Mouse (Mus musculus) lung, adult 2 months (tissue): ENCODE measurements around the gene Zfp619. TPM values are rescaled to one million over a fixed set of nuclear protein-coding genes. Genes with fewer than 3 reads are reported as not detected.
"Not testable (repeated sequence)": the region's sequence is repeated elsewhere in the genome, so short reads cannot be mapped to it uniquely, and the experiment has no call there.

Experiments
- DNase-seq: peaks from one replicate; pipeline ENCODE4 v3.0.0; 2022
- H3K4me1 ChIP-seq: fragments of 200-500 bp; 2 replicates; pipeline ENCODE4 v1.6.1; 2011; ENCODE audit warnings: low read length; ENCODE audit not compliant: control insufficient read depth, insufficient read depth
- H3K4me3 ChIP-seq: fragments of 200-500 bp; replicated peaks from 2 replicates; pipeline ENCODE3; 2011; ENCODE audit warnings: low read depth, mild to moderate bottlenecking, control low read depth, low read length; ENCODE audit errors: extremely low read depth
- CTCF ChIP-seq: fragments of 200-500 bp; IDR thresholded peaks from 2 replicates; pipeline ENCODE4 v1.5.1; 2011; ENCODE audit warnings: mild to moderate bottlenecking, low read length, control low read depth; ENCODE audit not compliant: insufficient read depth
- POLR2A ChIP-seq: fragments of 200-500 bp; IDR thresholded peaks from 2 replicates; pipeline ENCODE4 v1.6.1; 2011; ENCODE audit warnings: low read depth, mild to moderate bottlenecking, control low read depth, low read length, borderline replicate concordance; ENCODE audit errors: extremely low read depth
- WGBS: fragments of 180-500 bp; shearing (Covaris S2); methylation state at CpG from one replicate; pipeline ENCODE4 v1.1.7; 2018; 5-methylcytosine and 5-hydroxymethylcytosine counted together
- polyA plus RNA-seq: library from polyadenylated mRNA; depleted of rRNA; stranded (reverse); fragments of >200 nt; gene quantifications from 2 replicates; pipeline ENCODE4 v1.2.3, GENCODE M21; 2012

The Zfp619 gene
- polyA plus RNA-seq, 1 experiment: 0.56 TPM

- H3K4me1 ChIP-seq: peaks cover 6% of the 10 kb centered on the region
- peak overlapping the region; percentile 87 for H3K4me3 ChIP-seq
- peak; percentile 79 for DNase-seq
- TF ChIP-seq POLR2A: peak; percentile 93; the same call in 1 of the 2 replicates
- TF ChIP-seq CTCF: peak; percentile 58
- WGBS: under 1% methylated on average over 43 of the region's 43 CpGs
Observed at GRCm38 (mm10) chr7:39544242-39545111, 26.9 kb downstream of the Zfp619 start.

GRCm38 (mm10) chr7:39545134-39545533 lies 27.6 kb downstream of the Zfp619 start:
- Histone ChIP-seq H3K4me1 (peaks cover 8% of the 10 kb centered on the region), H3K4me3 (peak overlapping the region; percentile 87)
- TF ChIP-seq POLR2A (no peak), CTCF (no peak)
- DNase-seq: no peak
- WGBS: 11% methylated on average over 10 of the region's 10 CpGs

- peak; percentile 59 for DNase-seq
- peaks cover 8% of the 10 kb centered on the region for H3K4me1 ChIP-seq
- no peak overlapping the region for H3K4me3 ChIP-seq
- TF ChIP-seq POLR2A (no peak), CTCF (no peak)
- 30% methylated on average over 2 of the region's 2 CpGs for WGBS
Observed at GRCm38 (mm10) chr7:39549336-39549735, 31.8 kb downstream of the Zfp619 start.

GRCm38 (mm10) chr7:39551976-39552891 lies 34.7 kb downstream of the Zfp619 start:
- Histone ChIP-seq H3K4me3 (peak overlapping the region; percentile 71), H3K4me1 (peaks cover 8% of the 10 kb centered on the region)
- TF ChIP-seq CTCF (no peak), POLR2A (peak; percentile 63; the same call in 1 of the 2 replicates)
- peak; percentile 96 for DNase-seq
- WGBS: 3% methylated on average over 52 of the region's 52 CpGs

GRCm38 (mm10) chr7:39552993-39553392 lies 35.4 kb downstream of the Zfp619 start:
- DNase-seq: no peak
- TF ChIP-seq POLR2A (no peak), CTCF (no peak)
- WGBS: 2% methylated on average over 5 of the region's 5 CpGs
- H3K4me3 ChIP-seq: peak overlapping the region; percentile 35
- H3K4me1 ChIP-seq: peaks cover 8% of the 10 kb centered on the region

- 63% methylated on average over 4 of the region's 4 CpGs for WGBS
- DNase-seq: no peak
- Histone ChIP-seq H3K4me1 (peaks cover 8% of the 10 kb centered on the region), H3K4me3 (no peak overlapping the region)
- TF ChIP-seq CTCF (no peak), POLR2A (no peak)
Observed at GRCm38 (mm10) chr7:39553871-39554270, 36.3 kb downstream of the Zfp619 start.

GRCm38 (mm10) chr7:39580066-39580465 lies 62.5 kb downstream of the Zfp619 start:
- no peak overlapping the region for H3K4me3 ChIP-seq
- no peaks in the 10 kb centered on the region for H3K4me1 ChIP-seq
- TF ChIP-seq POLR2A (no peak), CTCF (no peak)
- no peak for DNase-seq
- 66% methylated on average over 2 of the region's 2 CpGs for WGBS

GRCm38 (mm10) chr7:39580601-39581000 lies 63.0 kb downstream of the Zfp619 start:
- H3K4me3 ChIP-seq: no peak overlapping the region
- TF ChIP-seq POLR2A (no peak), CTCF (no peak)
- WGBS: 73% methylated on average over 2 of the region's 2 CpGs
- DNase-seq: no peak
- no peaks in the 10 kb centered on the region for H3K4me1 ChIP-seq

GRCm38 (mm10) chr7:39586834-39587233 lies 69.3 kb downstream of the Zfp619 start:
- WGBS: 88% methylated on average over 6 of the region's 6 CpGs
- not testable (repeated sequence) for DNase-seq, H3K4me3 ChIP-seq, H3K4me1 ChIP-seq
